Mouse (Mus musculus) hindbrain, postnatal 0 days (tissue): ENCODE measurements around the gene Tbxas1. TPM values are rescaled to one million over a fixed set of nuclear protein-coding genes. Genes with fewer than 3 reads are reported as not detected.

Source experiments
- ATAC-seq: fragments of 200-750 bp; cut with Nextera tagmentation; 2 replicates; pipeline ENCODE4 v1.8.0; 2017; ENCODE audit warnings: mild to moderate bottlenecking, moderate TSS enrichment, moderate library complexity
- DNase-seq: peaks from one replicate; pipeline ENCODE4 v3.0.0-alpha.2; 2015; ENCODE audit warnings: low spot score
- H3K27ac ChIP-seq: fragments of 300-500 bp; sonication (generic); 2 replicates; pipeline ENCODE4 v1.5.1; 2014; ENCODE audit warnings: mild to moderate bottlenecking
- H3K27me3 ChIP-seq: fragments of 300-500 bp; sonication (generic); 2 replicates; pipeline ENCODE4 v1.6.1; 2014; ENCODE audit warnings: low read length, mixed read lengths; ENCODE audit not compliant: insufficient read depth
- H3K36me3 ChIP-seq: fragments of 300-500 bp; sonication (generic); 2 replicates; pipeline ENCODE4 v1.6.1; 2014; ENCODE audit warnings: low read length, mixed read lengths; ENCODE audit not compliant: insufficient read depth
- H3K4me1 ChIP-seq: fragments of 300-500 bp; sonication (generic); 2 replicates; pipeline ENCODE4 v1.6.1; 2014; ENCODE audit warnings: antibody characterized with exemption, low read length, mixed read lengths; ENCODE audit not compliant: insufficient read depth
- H3K4me2 ChIP-seq: fragments of 300-500 bp; sonication (generic); 2 replicates; pipeline ENCODE4 v1.6.1; 2014; ENCODE audit warnings: low read depth, mild to moderate bottlenecking, low read length, moderate library complexity, mixed read lengths
- H3K4me3 ChIP-seq: fragments of 300-500 bp; sonication (generic); 2 replicates; pipeline ENCODE4 v1.5.1; 2014; ENCODE audit warnings: low read length
- H3K9ac ChIP-seq: fragments of 300-500 bp; sonication (generic); replicated peaks from 2 replicates; pipeline ENCODE4 v1.6.1; 2014; ENCODE audit warnings: mild to moderate bottlenecking, low read length, moderate library complexity, mixed read lengths
- H3K9me3 ChIP-seq: fragments of 300-500 bp; sonication (generic); 2 replicates; pipeline ENCODE4 v1.6.1; 2016; ENCODE audit warnings: low read length, mixed read lengths
- CTCF ChIP-seq: IDR thresholded peaks from 2 replicates; pipeline ENCODE4 v1.5.1; 2016; ENCODE audit warnings: antibody characterized with exemption, control low read depth, low read depth
- WGBS: fragments of 180-500 bp; shearing (Covaris S2); extraction: QIAGEN DNeasy Blood & Tissue Kit; methylation state at CpG from one replicate; pipeline ENCODE4 v1.1.7; 2014; 5-methylcytosine and 5-hydroxymethylcytosine counted together
- polyA plus RNA-seq: library from polyadenylated mRNA; unstranded; fragments of >200 nt; fragmentation: Nextera tagmentation; extraction: Ambion mirVana; gene quantifications from 2 replicates; pipeline ENCODE4 v1.2.1, GENCODE M21; 2015
- total RNA-seq: library from RNA; depleted of rRNA; stranded (reverse); fragments of >200 nt; gene quantifications from 2 replicates; pipeline ENCODE4 v1.2.3, GENCODE M21; 2014

The Tbxas1 gene
- total and polyA plus RNA-seq, 2 experiments from 2014 or later, result 2.1 to 4.3 TPM

DNA sequence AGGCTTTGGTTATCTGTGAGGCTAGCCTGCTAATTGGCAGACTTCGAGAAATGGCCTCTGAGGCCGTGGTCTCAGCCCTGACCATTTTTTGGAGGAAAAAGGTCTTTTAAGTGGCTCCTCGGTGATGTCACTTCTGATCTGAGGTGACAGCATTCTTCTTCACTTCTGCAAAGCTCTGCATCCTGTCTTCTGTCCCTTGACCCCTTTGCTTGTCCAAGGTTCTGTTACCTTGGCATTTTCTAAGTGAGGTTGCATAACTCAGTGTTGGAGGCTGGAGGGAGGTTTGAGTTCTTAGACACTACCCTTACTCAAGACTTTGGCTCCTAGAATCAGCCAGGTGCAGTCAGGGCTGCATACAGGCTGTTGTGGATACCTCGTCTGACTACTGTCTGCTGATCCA, 63.9 kb downstream of the Tbxas1 start:
- ATAC-seq, result no peak
- Histone ChIP-seq H3K4me2 (no peak overlapping the region), H3K36me3 (no peaks in the 10 kb centered on the region), H3K4me1 (no peaks in the 10 kb centered on the region), H3K4me3 (no peak overlapping the region), H3K27ac (no peak overlapping the region), H3K9ac (no peak overlapping the region), H3K27me3 (no peaks in the 10 kb centered on the region), H3K9me3 (no peaks in the 10 kb centered on the region)
- no peak for DNase-seq
- WGBS, result 71% methylated on average over 4 of the region's 4 CpGs
- TF ChIP-seq CTCF, result no peak

- DNase-seq (no peak), ATAC-seq (no peak)
- 77% methylated on average over 1 of the region's 1 CpGs for WGBS
- H3K9ac ChIP-seq, result no peak overlapping the region
- H3K27ac ChIP-seq, result no peak overlapping the region
- H3K9me3 ChIP-seq, result no peaks in the 10 kb centered on the region
- H3K36me3 ChIP-seq, result no peaks in the 10 kb centered on the region
- no peak overlapping the region for H3K4me2 ChIP-seq
- no peaks in the 10 kb centered on the region for H3K27me3 ChIP-seq
- no peak for TF ChIP-seq CTCF
- no peaks in the 10 kb centered on the region for H3K4me1 ChIP-seq
- no peak overlapping the region for H3K4me3 ChIP-seq
These were observed 65.8 kb downstream of the Tbxas1 start for GRCm38 (mm10) chr6:38941016-38941415.

- no peaks in the 10 kb centered on the region for H3K27me3 ChIP-seq
- H3K4me2 ChIP-seq, result no peak overlapping the region
- no peak for ATAC-seq
- H3K9ac ChIP-seq, result no peak overlapping the region
- no peaks in the 10 kb centered on the region for H3K36me3 ChIP-seq
- no peak for TF ChIP-seq CTCF
- H3K4me1 ChIP-seq, result no peaks in the 10 kb centered on the region
- WGBS, result 95% methylated on average over 3 of the region's 3 CpGs
- no peaks in the 10 kb centered on the region for H3K9me3 ChIP-seq
- no peak overlapping the region for H3K27ac ChIP-seq
- no peak overlapping the region for H3K4me3 ChIP-seq
- DNase-seq, result no peak
These were observed 67.6 kb downstream of the Tbxas1 start for GRCm38 (mm10) chr6:38942771-38943170.

- DNase-seq, result no peak
- no peak overlapping the region for H3K4me3 ChIP-seq
These were observed 69.2 kb downstream of the Tbxas1 start for GRCm38 (mm10) chr6:38944392-38944791.

DNA sequence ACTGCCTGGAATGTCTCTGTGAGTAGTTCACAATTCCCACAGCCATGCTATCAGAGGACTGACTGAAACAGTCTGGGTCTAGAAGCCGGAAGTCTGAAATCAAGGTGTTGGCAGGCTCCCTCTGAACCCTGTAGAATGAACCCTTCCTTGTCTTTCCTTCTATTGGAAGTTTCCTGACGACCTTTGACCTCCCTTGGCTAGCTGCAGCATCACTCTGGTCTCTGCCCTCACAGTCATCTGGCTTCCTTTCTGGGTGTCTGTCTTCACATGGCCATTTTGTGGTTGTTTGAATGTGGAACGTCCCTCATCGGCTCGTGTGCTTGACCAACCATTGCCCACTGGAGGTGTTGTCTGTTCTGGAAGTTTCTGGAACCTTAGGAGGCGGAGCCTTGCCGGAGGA, 69.6 kb downstream of the Tbxas1 start:
- H3K9me3 ChIP-seq, result no peaks in the 10 kb centered on the region
- WGBS, result 91% methylated on average over 7 of the region's 7 CpGs
- no peaks in the 10 kb centered on the region for H3K4me1 ChIP-seq
- H3K4me3 ChIP-seq, result no peak overlapping the region
- H3K36me3 ChIP-seq, result no peaks in the 10 kb centered on the region
- H3K27me3 ChIP-seq, result no peaks in the 10 kb centered on the region
- H3K27ac ChIP-seq, result no peak overlapping the region
- DNase-seq (no peak), ATAC-seq (no peak)
- H3K9ac ChIP-seq, result no peak overlapping the region
- TF ChIP-seq CTCF, result no peak
- H3K4me2 ChIP-seq, result no peak overlapping the region

More at GRCm38 (mm10) chr6:38944392-38944791, 69.2 kb downstream of the Tbxas1 start:
- Histone ChIP-seq H3K9ac (no peak overlapping the region), H3K4me2 (no peak overlapping the region), H3K27ac (no peak overlapping the region), H3K36me3 (no peaks in the 10 kb centered on the region), H3K27me3 (no peaks in the 10 kb centered on the region), H3K9me3 (no peaks in the 10 kb centered on the region), H3K4me1 (no peaks in the 10 kb centered on the region)
- 84% methylated on average over 8 of the region's 8 CpGs for WGBS
- ATAC-seq, result no peak
- TF ChIP-seq CTCF, result no peak

DNA sequence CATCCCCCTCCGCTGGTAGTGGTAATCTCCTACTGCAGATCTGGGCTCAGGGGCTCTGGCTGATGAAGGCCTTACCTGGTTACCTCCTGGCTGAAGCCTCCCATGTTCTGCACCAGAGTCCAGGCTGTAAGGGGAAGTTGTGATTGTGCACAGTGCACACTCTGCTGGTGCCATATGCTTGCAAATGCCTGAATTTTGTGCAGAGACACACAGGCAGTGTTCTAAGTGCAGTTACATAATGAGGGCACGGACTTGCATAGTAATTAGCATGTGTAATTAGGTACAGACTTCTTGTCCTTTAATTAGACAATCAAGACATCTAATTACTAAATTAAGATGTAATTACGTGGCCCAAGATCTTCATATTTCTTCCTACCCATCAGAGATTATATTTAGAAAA, 70.5 kb downstream of the Tbxas1 start:
- H3K4me3 ChIP-seq, result no peak overlapping the region
- no peak overlapping the region for H3K9ac ChIP-seq
- H3K36me3 ChIP-seq, result no peaks in the 10 kb centered on the region
- no peak overlapping the region for H3K27ac ChIP-seq
- TF ChIP-seq CTCF, result no peak
- no peaks in the 10 kb centered on the region for H3K9me3 ChIP-seq
- 63% methylated on average over 3 of the region's 3 CpGs for WGBS
- H3K4me2 ChIP-seq, result no peak overlapping the region
- H3K27me3 ChIP-seq, result no peaks in the 10 kb centered on the region
- DNase-seq (no peak), ATAC-seq (peak; percentile 58; the same call in 1 of the 2 replicates)
- H3K4me1 ChIP-seq, result no peaks in the 10 kb centered on the region

DNA sequence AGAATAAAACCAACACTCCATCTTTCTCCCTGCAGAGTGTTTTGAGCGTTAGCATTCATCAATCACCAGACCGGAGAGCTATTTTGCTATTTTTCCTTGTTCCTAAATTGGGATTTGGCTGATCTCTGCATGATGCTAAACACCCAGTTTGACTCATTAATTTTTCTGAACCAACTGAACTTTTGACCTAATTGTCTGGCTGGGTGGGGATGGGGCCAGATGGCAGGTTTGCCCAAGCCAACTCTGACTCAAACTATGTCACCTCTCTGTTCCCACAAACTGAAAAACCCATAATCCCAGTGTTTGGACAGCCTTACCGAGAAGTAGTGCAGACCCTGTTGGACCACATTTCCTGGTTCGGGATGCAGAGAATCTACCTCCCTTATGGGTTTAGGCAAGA, 72.1 kb downstream of the Tbxas1 start:
- Histone ChIP-seq H3K4me3 (no peak overlapping the region), H3K27me3 (no peaks in the 10 kb centered on the region), H3K4me1 (no peaks in the 10 kb centered on the region), H3K4me2 (no peak overlapping the region), H3K27ac (no peak overlapping the region), H3K36me3 (no peaks in the 10 kb centered on the region), H3K9me3 (no peaks in the 10 kb centered on the region), H3K9ac (no peak overlapping the region)
- DNase-seq (no peak), ATAC-seq (no peak)
- no peak for TF ChIP-seq CTCF
- WGBS, result 79% methylated on average over 4 of the region's 4 CpGs
